Mouse (Mus musculus) brain, embryonic 14.5 days (tissue): ENCODE measurements at regions not wholly inside any gene's neighbourhood (a gene's known extent, or its start where the extent isn't known, plus 50 kb on each side); places are given as distances from the start of the nearest gene placed in this dataset.

ENCODE experiments used
- DNase-seq: peaks from one replicate; pipeline ENCODE4 v3.0.0-alpha.2; 2011; ENCODE audit warnings: low read depth
- CTCF ChIP-seq: fragments of 200-500 bp; IDR thresholded peaks from 2 replicates; pipeline ENCODE4 v1.5.1; 2012; ENCODE audit warnings: inconsistent platforms, mild to moderate bottlenecking, moderate library complexity, borderline replicate concordance; ENCODE audit not compliant: insufficient read depth, insufficient read length; ENCODE audit errors: extremely low read depth
- POLR2A ChIP-seq: fragments of 200-500 bp; IDR thresholded peaks from 2 replicates; pipeline ENCODE4 v1.6.1; 2012; ENCODE audit warnings: mild to moderate bottlenecking, inconsistent platforms, borderline replicate concordance; ENCODE audit not compliant: poor library complexity, insufficient read depth, insufficient read length, severe bottlenecking; ENCODE audit errors: extremely low read depth

DNA sequence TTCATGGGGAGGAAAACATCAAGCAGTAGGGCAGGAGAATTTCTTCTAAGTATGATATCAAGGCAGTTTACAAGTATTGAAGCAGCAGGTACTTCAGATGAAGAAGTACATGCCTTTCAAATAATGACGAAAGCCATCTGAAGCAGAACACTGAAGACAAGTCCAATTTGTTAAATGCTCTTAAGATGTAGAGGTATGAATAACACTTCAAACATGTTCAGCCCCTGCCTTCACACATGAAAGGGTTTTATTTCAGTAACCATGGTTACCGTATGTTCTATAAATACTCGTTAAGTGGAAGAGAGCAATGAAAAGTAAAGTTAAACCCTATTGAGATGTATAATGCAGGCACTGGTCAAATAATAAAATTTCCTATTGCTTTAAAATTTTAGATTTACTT, 101.8 kb downstream of the Mospd2 start:
- DNase-seq = peak; percentile 17
- no peak for TF ChIP-seq CTCF
- no peak for TF ChIP-seq POLR2A

- DNase-seq = no peak
- TF ChIP-seq CTCF (no peak), POLR2A (no peak)
Observed at GRCm38 (mm10) chrX:164840393-164840792, 139.8 kb downstream of the Mospd2 start.

DNA sequence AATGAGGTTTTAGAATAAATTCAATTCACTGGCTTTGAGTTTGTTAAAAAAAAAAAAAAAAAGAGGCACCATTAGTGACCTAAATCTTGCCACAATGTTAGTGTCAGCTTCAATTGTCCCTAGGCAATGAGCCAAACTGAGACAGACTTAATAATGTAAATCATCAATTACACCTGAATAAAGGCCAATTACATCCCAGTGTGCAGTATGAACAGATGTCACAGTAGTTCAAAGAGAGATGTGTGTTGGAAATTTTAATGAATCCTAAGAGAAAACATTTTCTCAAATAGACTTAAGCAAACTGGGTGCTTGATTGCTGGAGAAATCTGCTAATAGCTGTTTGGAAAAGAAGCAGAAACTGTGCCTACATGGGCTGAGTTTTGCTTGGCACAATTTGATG, 159.3 kb downstream of the Mospd2 start:
- peak; percentile 75 for DNase-seq

GRCm38 (mm10) chrX:164787293-164787692, 192.9 kb downstream of the Mospd2 start:
- TF ChIP-seq POLR2A (no peak), CTCF (no peak)
- DNase-seq = no peak

More for the DNA sequence above, 159.3 kb downstream of the Mospd2 start:
- no peak for TF ChIP-seq CTCF
- TF ChIP-seq POLR2A = no peak

GRCm38 (mm10) chrX:164764919-164765318, 215.3 kb downstream of the Mospd2 start:
- no peak for TF ChIP-seq CTCF
- TF ChIP-seq POLR2A = no peak
- DNase-seq = peak; percentile 53

DNA sequence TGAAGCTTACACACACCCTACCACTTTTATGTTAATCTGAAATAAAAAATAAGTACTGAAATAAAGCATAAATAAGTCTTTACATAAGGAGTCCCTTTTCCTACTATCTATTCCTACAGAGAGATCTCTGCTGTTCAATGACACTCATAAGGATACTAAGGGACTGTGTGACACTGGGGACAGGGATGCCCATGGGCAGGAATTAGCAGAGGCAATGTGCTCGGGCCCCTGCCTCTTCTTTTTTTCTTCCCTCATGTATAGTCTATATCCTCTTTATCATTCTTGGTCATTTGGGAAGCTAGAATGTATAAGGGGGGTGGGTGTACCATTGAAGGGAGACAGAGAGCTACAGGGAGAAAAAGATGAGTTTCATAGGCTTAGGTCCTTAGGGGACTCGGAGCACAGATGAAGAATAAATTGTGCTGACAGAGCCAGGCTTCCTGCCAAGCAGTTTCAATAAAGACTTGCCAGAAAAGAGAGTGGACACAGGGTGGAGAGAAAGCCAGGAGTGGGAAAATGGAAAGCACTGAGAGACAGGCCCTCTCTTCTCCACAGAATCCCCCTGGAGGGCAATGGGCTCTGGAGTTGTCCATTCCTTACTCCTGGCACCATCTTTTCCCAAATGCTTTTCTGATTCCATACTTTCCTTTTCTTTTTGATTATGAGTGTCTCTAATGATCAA, 216.3 kb downstream of the Mospd2 start:
- no peak for TF ChIP-seq CTCF
- no peak for TF ChIP-seq POLR2A
- DNase-seq = peak; percentile 87

- no peak for DNase-seq
- TF ChIP-seq CTCF (no peak), POLR2A (no peak)
Observed at GRCm38 (mm10) chrX:164745552-164746217, 234.5 kb downstream of the Mospd2 start.
